Mouse (Mus musculus): Measurements from ENCODE around the gene Fbxw7. TPM values are rescaled to one million over a fixed set of nuclear protein-coding genes. Genes with fewer than 3 reads are reported as not detected.

Fbxw7 gene
- polyA plus RNA-seq, 1 experiment, result 6.8 TPM

GRCm38 (mm10) chr3:84787914-84788313 is 27.2 kb upstream of the Fbxw7 start:
- Histone ChIP-seq H3K36me3 (ENCODE audit: control insufficient read depth, insufficient read depth) (no peaks in the 10 kb centered on the region), H3K79me2 (ENCODE audit: control insufficient read depth, insufficient read depth) (no peaks in the 10 kb centered on the region), H3K4me3 (no peak overlapping the region), H3K4me2 (ENCODE audit: low read depth) (no peak overlapping the region), H3ac (ENCODE audit: control insufficient read depth, insufficient read length) (no peak overlapping the region), H3K27me3 (ENCODE audit: control insufficient read depth, insufficient read depth, insufficient read length) (no peaks in the 10 kb centered on the region)
- TF ChIP-seq REST (IDR thresholded peaks at IDR 0.05; ENCODE audit: insufficient read depth, insufficient read length) (no peak), POLR2A (IDR thresholded peaks at IDR 0.05; ENCODE audit: insufficient read length, low read depth) (no peak), MYOG (IDR thresholded peaks at IDR 0.05; ENCODE audit: control insufficient read depth in 1 of 3, insufficient read depth in 1 of 3, insufficient read length in 2 of 3, low read depth in 2 of 3) (no peak), SRF (IDR thresholded peaks at IDR 0.05; ENCODE audit: control insufficient read depth, insufficient read length, low read depth) (no peak), E2F4 (IDR thresholded peaks at IDR 0.05; ENCODE audit: insufficient read depth) (no peak)

DNA sequence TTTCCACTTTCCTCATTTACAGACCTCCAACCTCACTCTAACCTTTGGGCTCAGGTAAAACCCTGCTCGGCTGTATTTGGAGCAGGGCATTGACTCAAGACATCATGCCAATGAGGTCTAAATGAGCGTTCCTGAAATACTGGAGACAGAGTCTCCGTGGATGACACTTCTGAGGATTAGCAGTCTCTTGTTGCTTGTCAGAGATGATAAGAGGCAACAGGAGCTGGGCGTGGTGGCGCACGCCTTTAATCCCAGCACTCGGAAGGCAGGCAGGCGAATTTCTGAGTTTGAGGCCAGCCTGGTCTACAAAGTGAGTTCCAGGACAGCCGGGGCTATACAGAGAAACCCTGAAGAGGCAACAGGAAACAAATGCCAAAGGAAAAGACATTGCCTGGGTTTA is 11.0 kb upstream of the Fbxw7 start:
- no peak overlapping the region for H3ac ChIP-seq (ENCODE audit: control insufficient read depth, insufficient read length)
- TF ChIP-seq POLR2A (IDR thresholded peaks at IDR 0.05; ENCODE audit: insufficient read length, low read depth) (no peak), USF1 (IDR thresholded peaks at IDR 0.05; ENCODE audit: low read depth) (no peak), MAX (IDR thresholded peaks at IDR 0.05; ENCODE audit: low read depth) (no peak), MYOG (IDR thresholded peaks at IDR 0.05; ENCODE audit: control insufficient read depth in 1 of 3, insufficient read depth in 1 of 3, insufficient read length in 2 of 3, low read depth in 2 of 3) (no peak), MYOD1 (IDR thresholded peaks at IDR 0.05; ENCODE audit: control insufficient read depth in 1 of 3, insufficient read length in 2 of 3, low read depth in 2 of 3) (no peak), SRF (IDR thresholded peaks at IDR 0.05; ENCODE audit: control insufficient read depth, insufficient read length, low read depth) (no peak), POLR2AphosphoS2 (IDR thresholded peaks at IDR 0.05; ENCODE audit: insufficient read length, low read depth) (no peak), E2F4 (IDR thresholded peaks at IDR 0.05; ENCODE audit: insufficient read depth) (no peak), REST (IDR thresholded peaks at IDR 0.05; ENCODE audit: insufficient read depth, insufficient read length) (no peak), TCF3 (IDR thresholded peaks at IDR 0.05; ENCODE audit: insufficient read length, low read depth) (no peak), CEBPB (IDR thresholded peaks at IDR 0.05; ENCODE audit: insufficient read depth, poor library complexity, severe bottlenecking) (no peak), TCF12 (IDR thresholded peaks at IDR 0.05; ENCODE audit: insufficient read depth, poor library complexity, severe bottlenecking) (no peak)
- H3K4me2 ChIP-seq (ENCODE audit: low read depth), result no peak overlapping the region
- H3K27me3 ChIP-seq (ENCODE audit: control insufficient read depth, insufficient read depth, insufficient read length), result no peaks in the 10 kb centered on the region
- H3K36me3 ChIP-seq (ENCODE audit: control insufficient read depth, insufficient read depth), result no peaks in the 10 kb centered on the region
- no peak overlapping the region for H3K4me3 ChIP-seq
- H3K79me2 ChIP-seq (ENCODE audit: control insufficient read depth, insufficient read depth), result no peaks in the 10 kb centered on the region

- peak in 1 of 3 experiments; percentile 9 for TF ChIP-seq MYOD1 (IDR thresholded peaks at IDR 0.05; ENCODE audit: control insufficient read depth in 1 of 3, insufficient read length in 2 of 3, low read depth in 2 of 3)
- TF ChIP-seq POLR2AphosphoS2 (IDR thresholded peaks at IDR 0.05; ENCODE audit: insufficient read length, low read depth), result no peak
- Histone ChIP-seq H3K79me2 (ENCODE audit: control insufficient read depth, insufficient read depth) (no peaks in the 10 kb centered on the region), H3K27me3 (ENCODE audit: control insufficient read depth, insufficient read depth, insufficient read length) (no peaks in the 10 kb centered on the region), H3K4me2 (ENCODE audit: low read depth) (no peak overlapping the region), H3ac (ENCODE audit: control insufficient read depth, insufficient read length) (no peak overlapping the region), H3K36me3 (ENCODE audit: control insufficient read depth, insufficient read depth) (no peaks in the 10 kb centered on the region), H3K4me3 (no peak overlapping the region)
Observed at GRCm38 (mm10) chr3:84806206-84806605, 8.9 kb upstream of the Fbxw7 start.

GRCm38 (mm10) chr3:84807826-84808225 is 7.2 kb upstream of the Fbxw7 start:
- no peak overlapping the region for H3K4me2 ChIP-seq (ENCODE audit: low read depth)
- TF ChIP-seq REST (IDR thresholded peaks at IDR 0.05; ENCODE audit: insufficient read depth, insufficient read length) (no peak), POLR2A (IDR thresholded peaks at IDR 0.05; ENCODE audit: insufficient read length, low read depth) (no peak), TCF3 (IDR thresholded peaks at IDR 0.05; ENCODE audit: insufficient read length, low read depth) (no peak), E2F4 (IDR thresholded peaks at IDR 0.05; ENCODE audit: insufficient read depth) (no peak), CEBPB (IDR thresholded peaks at IDR 0.05; ENCODE audit: insufficient read depth, poor library complexity, severe bottlenecking) (no peak)
- H3K79me2 ChIP-seq (ENCODE audit: control insufficient read depth, insufficient read depth), result peaks cover 8% of the 10 kb centered on the region
- H3ac ChIP-seq (ENCODE audit: control insufficient read depth, insufficient read length), result no peak overlapping the region
- H3K4me3 ChIP-seq, result no peak overlapping the region
- H3K36me3 ChIP-seq (ENCODE audit: control insufficient read depth, insufficient read depth), result no peaks in the 10 kb centered on the region
- H3K27me3 ChIP-seq (ENCODE audit: control insufficient read depth, insufficient read depth, insufficient read length), result no peaks in the 10 kb centered on the region

DNA sequence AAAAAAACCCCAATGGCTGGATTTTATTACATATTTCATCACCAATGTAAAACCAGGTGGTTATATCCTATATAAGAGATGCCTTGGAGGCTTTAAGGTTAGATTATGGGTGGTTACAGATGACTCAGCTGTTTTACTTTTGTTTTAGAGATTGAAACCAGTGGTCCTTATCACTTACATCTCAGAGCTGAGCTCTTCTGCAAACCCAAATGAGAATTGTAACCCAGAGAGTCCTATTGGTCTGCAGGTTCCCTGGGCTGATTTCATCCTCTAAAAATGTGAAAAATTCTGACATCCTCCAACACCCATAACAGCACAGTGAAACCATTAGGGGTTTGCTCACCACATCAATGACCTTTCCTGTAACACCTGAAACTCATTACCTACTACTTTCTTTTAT is 6.2 kb upstream of the Fbxw7 start:
- Histone ChIP-seq H3K4me3 (no peak overlapping the region), H3K36me3 (ENCODE audit: control insufficient read depth, insufficient read depth) (no peaks in the 10 kb centered on the region), H3K4me2 (ENCODE audit: low read depth) (no peak overlapping the region), H3K79me2 (ENCODE audit: control insufficient read depth, insufficient read depth) (peaks cover 16% of the 10 kb centered on the region), H3K27me3 (ENCODE audit: control insufficient read depth, insufficient read depth, insufficient read length) (no peaks in the 10 kb centered on the region), H3ac (ENCODE audit: control insufficient read depth, insufficient read length) (no peak overlapping the region)
- TF ChIP-seq E2F4 (IDR thresholded peaks at IDR 0.05; ENCODE audit: insufficient read depth) (no peak), POLR2AphosphoS2 (IDR thresholded peaks at IDR 0.05; ENCODE audit: insufficient read length, low read depth) (no peak), CEBPB (IDR thresholded peaks at IDR 0.05; ENCODE audit: insufficient read depth, poor library complexity, severe bottlenecking) (no peak)

- no peak overlapping the region for H3K4me3 ChIP-seq
- H3K4me2 ChIP-seq (ENCODE audit: low read depth), result no peak overlapping the region
- H3K79me2 ChIP-seq (ENCODE audit: control insufficient read depth, insufficient read depth), result peaks cover 21% of the 10 kb centered on the region
- H3K27me3 ChIP-seq (ENCODE audit: control insufficient read depth, insufficient read depth, insufficient read length), result no peaks in the 10 kb centered on the region
- H3ac ChIP-seq (ENCODE audit: control insufficient read depth, insufficient read length), result no peak overlapping the region
- H3K36me3 ChIP-seq (ENCODE audit: control insufficient read depth, insufficient read depth), result no peaks in the 10 kb centered on the region
- TF ChIP-seq USF1 (IDR thresholded peaks at IDR 0.05; ENCODE audit: low read depth) (no peak), MAX (IDR thresholded peaks at IDR 0.05; ENCODE audit: low read depth) (no peak), TCF3 (IDR thresholded peaks at IDR 0.05; ENCODE audit: insufficient read length, low read depth) (no peak), TCF12 (IDR thresholded peaks at IDR 0.05; ENCODE audit: insufficient read depth, poor library complexity, severe bottlenecking) (no peak), POLR2AphosphoS2 (IDR thresholded peaks at IDR 0.05; ENCODE audit: insufficient read length, low read depth) (no peak), MYOD1 (IDR thresholded peaks at IDR 0.05; ENCODE audit: control insufficient read depth in 1 of 3, insufficient read length in 2 of 3, low read depth in 2 of 3) (no peak), E2F4 (IDR thresholded peaks at IDR 0.05; ENCODE audit: insufficient read depth) (no peak), MYOG (IDR thresholded peaks at IDR 0.05; ENCODE audit: control insufficient read depth in 1 of 3, insufficient read depth in 1 of 3, insufficient read length in 2 of 3, low read depth in 2 of 3) (no peak), CEBPB (IDR thresholded peaks at IDR 0.05; ENCODE audit: insufficient read depth, poor library complexity, severe bottlenecking) (no peak), REST (IDR thresholded peaks at IDR 0.05; ENCODE audit: insufficient read depth, insufficient read length) (no peak)
Observed at GRCm38 (mm10) chr3:84810803-84811202, 4.3 kb upstream of the Fbxw7 start.
